Mouse (Mus musculus) A20 (cell line): ENCODE results near the gene Cyth4.
A peak's percentile ranks its signal among the peaks of the same experiment; 100 is the strongest.

Experiments
- DNase-seq: peaks from one replicate; pipeline ENCODE4 v3.0.0-alpha.2; 2011; ENCODE audit warnings: low read depth, low spot score

Gene Cyth4

GRCm38 (mm10) chr15:78585404-78585803 is 11.4 kb upstream of the Cyth4 start:
- DNase-seq, result no peak

DNA sequence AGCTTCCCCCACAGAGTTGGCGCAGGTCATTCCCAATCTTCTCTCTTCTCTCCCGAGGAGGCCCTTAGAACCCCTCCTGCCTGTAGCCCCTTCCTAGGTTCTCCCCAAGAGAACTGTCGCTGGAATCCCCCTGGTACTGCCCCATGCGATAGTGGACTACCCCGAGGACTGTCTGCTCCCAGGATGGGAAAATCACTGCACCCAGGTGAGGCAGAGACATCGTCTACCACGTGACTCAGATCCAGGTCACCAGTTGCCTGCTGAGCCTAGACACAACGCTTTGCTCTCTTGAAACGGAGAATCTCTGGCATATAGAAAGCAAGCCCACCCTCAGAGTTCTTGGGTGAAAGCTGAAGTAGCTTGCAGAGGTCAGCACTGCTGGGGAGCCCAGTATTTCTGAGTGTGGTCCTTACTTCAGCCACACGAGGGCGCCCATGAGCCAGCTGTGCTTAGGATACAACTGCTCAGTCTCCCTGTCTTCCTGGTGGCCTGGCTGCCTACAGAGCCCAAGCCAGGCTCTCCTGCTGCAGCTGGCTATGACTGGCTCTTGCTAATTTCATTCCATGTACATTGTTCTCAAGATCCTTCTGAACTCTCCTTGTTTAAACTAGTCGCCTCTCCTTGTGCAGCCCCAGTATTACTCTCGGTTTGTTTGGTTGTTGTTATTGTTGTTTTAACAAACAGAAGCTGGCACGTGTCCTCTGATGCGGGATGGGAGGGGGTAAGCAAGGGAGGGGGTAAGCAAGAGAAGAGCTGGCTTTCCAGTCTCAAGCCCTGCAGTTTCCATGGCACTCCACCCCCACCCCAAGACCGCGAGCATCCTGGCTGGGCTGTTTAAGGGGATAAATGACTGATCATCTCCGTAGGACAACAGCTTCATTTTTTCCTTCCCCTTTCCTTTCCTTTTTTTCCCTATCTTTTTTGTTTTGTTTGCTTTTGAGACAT is 9.5 kb upstream of the Cyth4 start:
- DNase-seq, result peak; percentile 82

GRCm38 (mm10) chr15:78588049-78588448 is 8.8 kb upstream of the Cyth4 start:
- no peak for DNase-seq

GRCm38 (mm10) chr15:78588900-78589299 is 7.9 kb upstream of the Cyth4 start:
- peak; percentile 92 for DNase-seq

DNA sequence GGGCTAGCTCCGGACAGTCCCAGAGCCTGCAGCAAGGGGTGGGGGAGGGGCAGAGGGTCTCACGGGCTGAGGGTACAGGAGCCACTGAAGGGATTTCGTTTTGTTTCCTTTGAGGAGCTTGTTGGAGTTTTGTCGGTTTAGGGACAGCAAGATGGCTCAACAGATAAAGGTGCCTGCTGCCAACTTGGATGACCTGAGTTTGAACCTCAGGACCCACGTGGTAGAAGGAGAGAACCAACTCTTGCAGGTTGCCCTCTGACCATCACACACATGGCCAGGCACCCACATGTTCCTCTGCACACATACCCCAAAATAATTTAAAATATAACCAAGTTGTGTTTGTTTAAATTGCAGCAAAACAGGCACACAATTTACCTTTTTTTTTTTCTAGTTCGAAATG is 6.9 kb upstream of the Cyth4 start:
- DNase-seq, result no peak

- DNase-seq, result peak; percentile 41
Observed at GRCm38 (mm10) chr15:78590785-78591184, 6.1 kb upstream of the Cyth4 start.

DNA sequence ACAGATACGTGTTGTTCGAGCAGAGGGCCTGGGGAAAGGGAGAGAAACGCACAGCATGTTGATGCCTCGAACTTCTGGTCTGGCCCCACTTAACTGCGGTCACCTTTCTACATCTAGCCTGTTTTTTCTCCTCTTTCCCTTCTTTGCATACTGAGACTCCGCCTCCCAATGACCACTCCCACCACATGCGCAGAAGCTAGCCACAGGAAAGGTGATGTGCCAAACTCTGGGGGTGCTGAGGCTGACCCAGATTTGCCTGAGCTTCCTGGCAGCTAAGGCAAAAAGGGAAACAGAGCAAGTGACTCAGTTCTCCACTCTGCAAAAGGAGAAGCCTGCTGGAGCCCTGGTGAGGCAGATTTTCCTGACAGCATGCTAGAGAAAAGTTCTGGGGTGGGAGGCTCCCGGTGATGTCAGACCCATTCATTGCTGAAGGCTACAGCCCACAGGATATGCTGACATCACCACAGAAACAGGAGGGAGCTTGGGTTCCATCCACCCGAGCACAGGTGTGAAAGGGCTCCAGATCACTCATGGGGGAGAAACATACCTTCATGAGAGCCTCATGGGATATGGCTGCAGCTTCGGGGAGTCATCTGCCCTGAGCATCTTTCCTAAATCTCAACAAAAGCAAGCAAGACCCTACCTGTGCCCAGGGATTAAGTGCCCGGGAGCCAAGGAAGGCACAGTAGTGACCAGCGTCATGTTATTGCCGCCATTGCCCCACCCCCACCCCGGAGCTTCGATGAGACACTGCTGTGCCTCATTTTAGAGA is 5.0 kb upstream of the Cyth4 start:
- peak; percentile 86 for DNase-seq

- no peak for DNase-seq
Observed at GRCm38 (mm10) chr15:78592452-78592968, 4.3 kb upstream of the Cyth4 start.

- DNase-seq, result no peak
Observed at GRCm38 (mm10) chr15:78593896-78594425, 2.9 kb upstream of the Cyth4 start.

DNA sequence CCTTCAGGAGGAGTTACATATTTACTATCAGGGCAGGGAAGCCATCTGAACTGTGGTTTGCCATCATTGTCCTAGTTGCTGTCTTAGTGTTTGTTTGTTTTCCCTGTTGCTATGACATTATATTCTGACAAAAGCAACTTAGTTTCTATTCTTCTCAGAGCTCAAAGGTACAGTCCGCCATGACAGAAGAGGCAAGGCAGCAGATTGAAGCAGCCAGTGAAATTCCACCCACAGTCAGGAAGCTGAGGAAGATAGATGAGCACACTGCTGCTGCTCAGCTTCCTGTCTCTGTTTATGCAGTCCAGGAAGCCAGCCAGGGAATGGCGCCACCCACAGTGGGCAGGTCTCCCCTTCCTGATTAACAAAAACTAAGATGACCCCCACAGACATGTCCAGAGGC is 2.0 kb upstream of the Cyth4 start:
- no peak for DNase-seq

DNA sequence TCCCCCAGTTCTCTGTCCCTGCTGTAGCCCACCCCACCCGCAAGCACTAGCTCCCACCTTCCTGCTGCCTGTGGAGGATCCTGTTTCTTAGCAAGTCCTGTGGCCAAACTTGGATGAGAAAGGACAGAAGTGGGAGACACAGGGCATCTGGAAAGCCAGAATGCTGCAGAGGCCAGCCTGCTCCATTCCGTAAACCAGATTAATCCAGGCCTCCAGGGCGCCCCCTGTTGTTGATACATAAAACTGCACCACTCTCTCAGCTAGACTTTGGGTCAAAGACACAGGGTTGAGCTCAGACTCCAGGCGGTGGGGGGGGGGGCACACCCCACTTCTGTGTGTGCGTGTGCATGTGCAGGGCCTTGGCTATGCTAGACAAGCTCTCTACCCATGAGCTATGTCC is 1.4 kb upstream of the Cyth4 start:
- DNase-seq, result peak; percentile 45

DNA sequence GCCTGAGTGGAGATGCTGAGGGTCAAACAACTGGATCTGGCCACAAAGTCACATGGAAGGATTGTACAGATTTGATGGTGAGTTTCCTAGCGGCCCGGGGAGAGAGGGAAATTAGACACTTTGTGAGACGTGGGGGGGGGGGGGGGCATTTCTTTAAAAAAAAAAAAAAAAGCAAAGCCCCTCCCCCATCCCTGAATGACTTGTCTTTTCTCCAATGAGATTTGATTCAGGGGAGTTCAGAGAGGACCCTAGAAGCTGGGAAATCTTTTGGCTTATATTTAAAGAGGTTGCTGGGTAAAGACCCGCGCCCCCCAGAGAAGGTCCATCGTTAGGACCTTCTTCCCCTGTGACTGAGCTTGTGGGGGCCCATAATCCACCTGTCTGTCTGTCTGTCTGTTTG is 343 bp upstream of the Cyth4 start:
- no peak for DNase-seq

DNA sequence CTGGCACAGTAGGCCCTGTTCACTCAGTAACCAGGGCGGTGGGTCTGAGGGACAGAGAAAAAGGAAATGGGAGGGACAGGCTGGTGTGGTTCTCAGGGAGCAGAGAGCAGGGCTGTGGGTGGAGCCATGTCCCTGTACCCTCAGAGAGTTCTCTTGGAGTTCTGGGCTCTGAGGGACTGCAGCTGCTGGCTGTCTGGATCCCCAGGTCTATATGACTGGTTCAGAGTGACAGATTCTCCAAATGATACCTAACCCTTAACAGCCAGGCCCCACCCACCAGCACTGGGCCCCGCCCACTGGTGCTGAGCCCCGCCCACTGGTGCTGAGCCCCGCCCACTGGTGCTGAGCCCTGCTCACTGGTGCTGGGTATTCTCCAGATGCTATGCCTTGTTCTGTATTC is 882 bp downstream of the Cyth4 start:
- no peak for DNase-seq

GRCm38 (mm10) chr15:78599124-78599523 is 2.3 kb downstream of the Cyth4 start:
- DNase-seq, result no peak

GRCm38 (mm10) chr15:78599529-78600193 is 2.8 kb downstream of the Cyth4 start:
- DNase-seq, result no peak

DNA sequence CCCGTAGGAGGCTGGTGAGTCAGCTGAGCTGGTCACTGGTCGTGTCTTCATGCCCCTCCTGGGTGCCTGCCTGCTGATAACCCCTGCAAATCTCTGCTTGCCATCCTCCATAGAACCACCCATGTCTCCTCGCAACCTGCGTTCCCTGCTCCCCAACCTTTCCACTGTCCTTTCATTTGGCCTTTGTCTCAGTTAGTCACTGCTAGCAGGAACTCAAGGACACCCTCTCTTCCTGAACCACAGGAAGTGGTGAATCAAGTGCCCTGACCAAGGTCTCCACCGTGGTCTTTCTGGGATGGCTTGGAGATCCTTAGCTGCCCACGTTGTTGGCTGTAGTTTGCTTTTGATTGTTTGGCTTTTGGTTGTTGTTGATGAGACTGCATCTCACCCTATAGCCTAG is 4.3 kb downstream of the Cyth4 start:
- DNase-seq, result no peak

DNA sequence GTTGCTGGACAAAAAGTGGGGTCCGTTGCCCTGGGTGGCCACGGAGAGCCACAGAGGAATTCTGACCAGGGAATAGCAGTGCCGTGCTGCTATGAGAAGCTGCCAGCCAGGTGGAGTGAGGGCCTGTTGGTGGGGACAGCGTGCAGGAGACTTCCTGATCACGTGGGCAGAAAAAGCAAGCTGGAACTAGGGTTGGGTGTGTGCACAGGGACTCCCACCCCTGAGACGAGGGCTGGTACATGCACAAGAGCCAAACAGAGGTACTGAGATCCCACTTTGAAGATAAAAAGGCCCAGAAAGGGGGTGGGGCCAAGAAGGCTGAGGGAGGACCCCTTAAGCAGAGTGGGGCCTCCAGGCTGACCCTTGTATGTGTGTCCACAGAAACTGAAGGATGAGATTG is 7.4 kb downstream of the Cyth4 start:
- DNase-seq, result no peak

GRCm38 (mm10) chr15:78605371-78605791 is 8.5 kb downstream of the Cyth4 start:
- DNase-seq, result peak; percentile 55

DNA sequence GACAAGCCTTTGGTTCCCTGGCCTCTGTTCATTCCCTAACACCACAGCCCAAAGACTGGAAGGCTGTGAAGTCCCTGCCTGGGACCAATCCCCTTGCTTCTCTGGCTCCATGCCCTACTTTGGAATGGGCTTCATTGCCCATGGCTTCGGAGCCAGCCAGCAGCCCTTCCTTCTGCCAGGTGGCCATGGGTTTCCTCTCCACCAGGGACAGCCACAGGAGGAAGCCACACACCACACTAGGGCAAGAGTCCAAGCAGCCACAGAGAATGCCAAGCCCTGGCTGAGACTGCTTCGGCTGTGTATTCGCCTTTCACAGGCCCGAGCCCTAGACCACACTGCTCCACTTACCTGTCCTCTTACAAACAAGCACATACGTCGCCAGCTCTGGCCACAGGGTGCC is 9.2 kb downstream of the Cyth4 start:
- no peak for DNase-seq

DNA sequence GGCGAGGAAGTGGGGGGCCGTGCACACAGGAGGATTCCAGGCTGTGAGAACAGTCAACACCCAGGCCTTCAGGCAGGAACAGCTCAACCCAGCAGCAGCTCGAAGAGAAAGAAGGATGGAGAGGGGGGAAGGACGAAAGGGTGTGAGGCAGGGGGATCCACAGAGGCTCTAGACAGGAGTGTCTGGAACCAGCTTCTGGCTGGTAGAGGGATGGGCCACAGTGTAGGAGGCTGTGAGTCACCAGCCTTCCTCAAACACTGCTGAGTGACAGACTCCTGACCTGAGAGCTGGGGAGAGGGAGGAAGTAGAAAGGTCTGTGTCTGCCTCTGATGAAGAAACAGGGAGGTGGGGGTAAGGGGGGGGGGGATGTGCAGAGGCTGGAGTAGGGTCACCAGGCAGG is 10.6 kb downstream of the Cyth4 start:
- DNase-seq, result no peak

- DNase-seq, result no peak
Observed at GRCm38 (mm10) chr15:78610705-78611462, 14.0 kb downstream of the Cyth4 start.
